Mouse (Mus musculus) embryonic facial prominence, embryonic 13.5 days (tissue): ENCODE data around the gene Hist1h2ae. TPM values are rescaled to one million over a fixed set of nuclear protein-coding genes. Genes with fewer than 3 reads are reported as not detected.
"Not testable (repeated sequence)": the region's sequence is repeated elsewhere in the genome, so short reads cannot be mapped to it uniquely, and the experiment has no call there.

Experiments used
- ATAC-seq: fragments of 200-750 bp; cut with Nextera tagmentation; 2 replicates; pipeline ENCODE4 v1.8.0; 2017; ENCODE audit warnings: low read depth; ENCODE audit not compliant: insufficient number of reproducible peaks, insufficient read depth, low FRiP score, low TSS enrichment
- H3K27ac ChIP-seq: fragments of 300-500 bp; sonication (generic); 2 replicates; pipeline ENCODE4 v1.5.1; 2015; ENCODE audit warnings: moderate library complexity, mild to moderate bottlenecking, inconsistent platforms
- H3K27me3 ChIP-seq: fragments of 300-500 bp; sonication (generic); 2 replicates; pipeline ENCODE4 v1.6.1; 2015; ENCODE audit warnings: mild to moderate bottlenecking, inconsistent platforms
- H3K36me3 ChIP-seq: fragments of 300-500 bp; sonication (generic); 2 replicates; pipeline ENCODE4 v1.6.1; 2015; ENCODE audit warnings: mild to moderate bottlenecking, inconsistent platforms
- H3K4me1 ChIP-seq: fragments of 300-500 bp; sonication (generic); 2 replicates; pipeline ENCODE4 v1.6.1; 2015; ENCODE audit warnings: inconsistent platforms
- H3K4me2 ChIP-seq: fragments of 300-500 bp; sonication (generic); 2 replicates; pipeline ENCODE4 v1.6.1; 2015; ENCODE audit warnings: moderate library complexity, mild to moderate bottlenecking, inconsistent platforms
- H3K4me3 ChIP-seq: fragments of 300-500 bp; sonication (generic); 2 replicates; pipeline ENCODE4 v1.5.1; 2015; ENCODE audit warnings: mild to moderate bottlenecking, inconsistent platforms
- H3K9ac ChIP-seq: fragments of 300-500 bp; sonication (generic); 2 replicates; pipeline ENCODE4 v1.6.1; 2015; ENCODE audit warnings: mild to moderate bottlenecking, inconsistent platforms
- H3K9me3 ChIP-seq: fragments of 300-500 bp; sonication (generic); 2 replicates; pipeline ENCODE4 v1.6.1; 2016; ENCODE audit warnings: inconsistent platforms
- WGBS: fragments of 180-500 bp; shearing (Covaris S2); methylation state at CpG from one replicate; pipeline ENCODE4 v1.1.7; 2015; ENCODE audit warnings: mixed read lengths; 5-methylcytosine and 5-hydroxymethylcytosine counted together
- polyA plus RNA-seq: library from polyadenylated mRNA; unstranded; fragments of >200 nt; fragmentation: Nextera tagmentation; extraction: Ambion mirVana; gene quantifications from 2 replicates; pipeline ENCODE4 v1.2.1, GENCODE M21; 2015

Hist1h2ae gene
- polyA plus RNA-seq, 1 experiment from 2014 or later, result 108 TPM

DNA sequence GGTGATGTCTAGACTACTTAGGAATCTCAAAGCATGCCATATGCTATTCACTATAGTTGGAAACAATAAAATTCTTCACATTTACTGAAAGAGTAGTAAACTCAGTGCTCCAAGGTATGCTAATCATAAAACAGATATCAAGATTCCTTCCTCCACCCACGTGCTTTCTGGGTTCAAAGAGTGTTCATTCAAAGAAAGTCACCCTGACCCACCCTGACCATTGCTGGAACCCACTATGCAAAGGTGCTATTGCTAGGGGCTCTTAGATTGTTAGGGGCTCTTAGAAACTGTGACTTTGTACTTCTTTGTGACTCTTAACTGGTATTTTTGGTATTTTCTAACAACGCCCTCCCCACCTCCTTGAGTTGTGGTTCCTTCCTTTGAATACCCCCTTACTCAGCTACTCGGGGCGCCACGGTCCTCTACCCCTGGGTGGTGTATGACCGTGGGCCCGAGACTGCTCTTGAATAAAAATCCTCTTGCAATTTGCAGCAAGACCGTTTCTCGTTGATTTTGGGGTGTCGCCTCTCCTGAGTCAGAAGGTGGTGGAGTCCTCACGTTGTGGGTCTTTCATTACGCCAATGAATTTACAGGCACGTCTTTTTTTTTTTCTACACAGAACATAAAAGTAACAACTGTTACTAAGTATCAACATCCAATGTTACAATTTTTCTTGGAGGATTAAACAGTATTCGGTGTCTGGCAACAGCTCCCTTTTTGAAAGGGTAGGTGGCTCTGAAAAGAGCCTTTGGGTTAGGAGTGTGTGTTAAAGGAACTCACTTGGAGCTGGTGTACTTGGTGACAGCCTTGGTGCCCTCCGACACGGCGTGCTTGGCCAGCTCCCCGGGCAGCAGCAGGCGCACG is 2.2 kb upstream of the Hist1h2ae start:
- H3K27me3 ChIP-seq, H3K9me3 ChIP-seq, ATAC-seq, H3K36me3 ChIP-seq: not testable (repeated sequence)
- Histone ChIP-seq H3K4me1 (peaks cover 19% of the 10 kb centered on the region), H3K4me3 (peak overlapping the region; percentile 54), H3K9ac (peak overlapping the region; percentile 85), H3K4me2 (peak overlapping the region; percentile 75), H3K27ac (peak overlapping the region; percentile 96)
- 11% methylated on average over 20 of the region's 20 CpGs for WGBS

DNA sequence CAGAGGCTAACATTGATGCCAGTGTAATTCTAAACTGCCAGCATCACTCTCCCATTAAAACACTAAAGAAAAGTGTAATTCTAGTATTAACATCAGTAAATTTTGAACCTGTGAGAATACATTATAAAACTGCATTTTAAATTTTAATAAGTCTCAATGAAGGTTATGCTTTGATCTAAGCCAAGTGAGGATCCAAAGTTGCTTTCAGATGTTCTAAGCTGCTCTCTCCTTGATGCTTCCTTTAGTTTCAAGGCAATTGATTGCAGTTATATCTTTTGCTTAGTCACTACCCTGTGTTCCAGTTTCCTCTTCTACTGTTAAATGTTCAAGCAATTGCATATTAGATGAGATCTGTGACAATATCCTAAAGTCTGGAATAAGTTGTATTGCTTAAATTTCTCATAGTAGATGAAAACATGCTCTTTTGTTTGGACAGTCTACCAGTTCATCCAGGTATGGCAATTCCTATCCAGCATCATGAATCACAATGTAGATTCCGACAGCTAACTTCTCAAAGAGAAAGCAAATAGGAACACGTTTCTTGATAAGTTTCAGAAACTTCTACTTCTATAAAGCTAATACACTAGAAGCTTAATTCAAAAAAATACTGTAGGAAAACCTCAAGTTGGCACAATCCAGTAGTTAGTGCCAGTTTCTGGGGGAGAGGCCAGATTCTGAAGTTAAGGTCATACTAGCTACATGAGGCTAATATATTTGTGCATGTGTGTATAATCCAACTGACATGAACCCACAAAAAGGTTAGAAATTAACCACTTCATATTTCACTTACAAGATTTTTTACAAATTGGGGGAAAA is 1.4 kb upstream of the Hist1h2ae start:
- no peak for ATAC-seq
- 37% methylated on average over 2 of the region's 2 CpGs for WGBS
- H3K4me2 ChIP-seq, result peak overlapping the region; percentile 75

DNA sequence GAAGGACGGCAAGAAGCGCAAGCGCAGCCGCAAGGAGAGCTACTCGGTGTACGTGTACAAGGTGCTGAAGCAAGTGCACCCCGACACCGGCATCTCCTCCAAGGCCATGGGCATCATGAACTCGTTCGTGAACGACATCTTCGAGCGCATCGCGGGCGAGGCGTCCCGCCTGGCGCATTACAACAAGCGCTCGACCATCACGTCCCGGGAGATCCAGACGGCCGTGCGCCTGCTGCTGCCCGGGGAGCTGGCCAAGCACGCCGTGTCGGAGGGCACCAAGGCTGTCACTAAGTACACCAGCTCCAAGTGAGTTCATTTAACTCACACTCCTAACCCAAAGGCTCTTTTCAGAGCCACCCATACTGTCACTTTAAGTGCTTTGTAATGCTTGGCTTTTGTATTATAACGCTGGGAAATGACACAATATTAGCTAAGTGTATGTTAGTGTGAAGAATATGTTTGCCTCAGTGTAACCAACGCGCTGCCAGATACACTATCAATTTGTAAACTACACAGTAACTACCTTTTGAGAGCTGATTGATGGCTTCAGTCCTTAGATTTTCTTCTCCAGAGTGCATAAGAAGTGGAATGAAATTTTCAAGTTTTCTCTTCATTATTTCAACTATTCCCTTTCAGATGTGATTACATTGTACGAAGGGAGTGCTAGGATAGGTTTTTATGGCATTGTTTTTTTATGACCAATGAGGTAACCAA is 641 bp upstream of the Hist1h2ae start:
- WGBS, result under 1% methylated on average over 15 of the region's 34 CpGs
- peaks cover 14% of the 10 kb centered on the region for H3K4me1 ChIP-seq
- peak overlapping the region; percentile 75 for H3K4me2 ChIP-seq
- H3K4me3 ChIP-seq, result peak overlapping the region; percentile 54
- H3K9me3 ChIP-seq, H3K27me3 ChIP-seq, ATAC-seq, H3K36me3 ChIP-seq: not testable (repeated sequence)
- H3K9ac ChIP-seq, result peak overlapping the region; percentile 85
- peak overlapping the region; percentile 96 for H3K27ac ChIP-seq

More for the DNA sequence above, 1.4 kb upstream of the Hist1h2ae start:
- Histone ChIP-seq H3K4me1 (peaks cover 19% of the 10 kb centered on the region), H3K27me3 (no peaks in the 10 kb centered on the region), H3K4me3 (peak overlapping the region; percentile 54), H3K9ac (peak overlapping the region; percentile 85), H3K36me3 (no peaks in the 10 kb centered on the region), H3K27ac (peak overlapping the region; percentile 96), H3K9me3 (no peaks in the 10 kb centered on the region)

DNA sequence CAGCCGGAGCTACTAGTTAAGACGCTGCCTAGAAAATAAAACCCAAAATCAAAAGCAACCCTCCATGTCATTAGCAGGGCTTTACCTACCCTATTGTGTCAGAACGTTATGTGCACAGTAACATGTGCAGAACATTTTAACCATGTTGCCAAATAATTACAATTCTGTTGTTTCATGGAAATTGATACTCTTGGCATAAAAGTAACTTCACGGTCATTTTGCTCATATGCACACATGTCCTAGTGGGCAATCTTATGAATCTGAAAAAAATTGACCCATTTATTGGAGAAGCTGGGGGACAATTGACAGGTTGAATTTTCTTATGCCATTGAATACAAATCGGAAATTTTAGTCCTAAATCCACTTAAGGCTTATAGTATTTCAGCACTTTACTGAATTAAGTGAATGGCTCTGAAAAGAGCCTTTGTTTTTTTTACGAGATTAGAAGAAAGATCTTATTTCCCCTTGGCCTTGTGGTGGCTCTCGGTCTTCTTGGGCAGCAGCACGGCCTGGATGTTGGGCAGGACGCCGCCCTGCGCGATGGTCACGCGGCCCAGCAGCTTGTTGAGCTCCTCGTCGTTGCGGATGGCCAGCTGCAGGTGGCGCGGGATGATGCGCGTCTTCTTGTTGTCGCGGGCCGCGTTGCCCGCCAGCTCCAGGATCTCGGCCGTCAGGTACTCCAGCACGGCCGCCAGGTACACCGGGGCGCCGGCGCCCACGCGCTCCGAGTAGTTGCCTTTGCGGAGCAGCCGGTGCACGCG is 579 bp downstream of the Hist1h2ae start:
- Histone ChIP-seq H3K4me3 (peak overlapping the region; percentile 54), H3K4me2 (peak overlapping the region; percentile 75), H3K27ac (peak overlapping the region; percentile 96), H3K9ac (peak overlapping the region; percentile 67)
- not testable (repeated sequence) for H3K27me3 ChIP-seq, H3K4me1 ChIP-seq, H3K36me3 ChIP-seq, H3K9me3 ChIP-seq, ATAC-seq
- WGBS, result under 1% methylated on average over 25 of the region's 41 CpGs

DNA sequence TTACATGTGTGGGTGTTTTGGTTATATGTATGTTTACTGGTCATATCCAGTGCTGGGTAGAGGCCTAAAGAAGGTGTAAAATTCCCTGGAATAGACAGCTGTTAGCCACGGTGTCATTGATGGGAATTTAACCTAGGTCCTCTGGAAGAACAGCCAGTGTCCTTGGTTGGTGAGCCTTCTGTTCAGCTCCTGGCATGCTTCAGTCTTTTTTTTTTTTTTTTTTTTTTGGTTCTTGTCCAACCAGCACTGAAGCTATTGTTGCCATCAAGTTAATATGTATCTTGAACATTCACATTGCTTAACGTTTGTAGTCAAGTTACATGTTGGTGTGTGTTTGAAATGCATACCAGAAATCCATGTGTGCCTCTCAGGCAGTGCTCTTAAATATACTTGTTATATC is 6.5 kb downstream of the Hist1h2ae start:
- ATAC-seq, result no peak
- Histone ChIP-seq H3K36me3 (no peaks in the 10 kb centered on the region), H3K27me3 (no peaks in the 10 kb centered on the region), H3K4me2 (no peak overlapping the region), H3K9ac (no peak overlapping the region), H3K27ac (peak overlapping the region; percentile 98), H3K9me3 (no peaks in the 10 kb centered on the region), H3K4me3 (no peak overlapping the region), H3K4me1 (0 out of 2 replicates have a peak, but pooled peaks cover 5% of the 10 kb centered on the region)
- 86% methylated on average over 2 of the region's 2 CpGs for WGBS

DNA sequence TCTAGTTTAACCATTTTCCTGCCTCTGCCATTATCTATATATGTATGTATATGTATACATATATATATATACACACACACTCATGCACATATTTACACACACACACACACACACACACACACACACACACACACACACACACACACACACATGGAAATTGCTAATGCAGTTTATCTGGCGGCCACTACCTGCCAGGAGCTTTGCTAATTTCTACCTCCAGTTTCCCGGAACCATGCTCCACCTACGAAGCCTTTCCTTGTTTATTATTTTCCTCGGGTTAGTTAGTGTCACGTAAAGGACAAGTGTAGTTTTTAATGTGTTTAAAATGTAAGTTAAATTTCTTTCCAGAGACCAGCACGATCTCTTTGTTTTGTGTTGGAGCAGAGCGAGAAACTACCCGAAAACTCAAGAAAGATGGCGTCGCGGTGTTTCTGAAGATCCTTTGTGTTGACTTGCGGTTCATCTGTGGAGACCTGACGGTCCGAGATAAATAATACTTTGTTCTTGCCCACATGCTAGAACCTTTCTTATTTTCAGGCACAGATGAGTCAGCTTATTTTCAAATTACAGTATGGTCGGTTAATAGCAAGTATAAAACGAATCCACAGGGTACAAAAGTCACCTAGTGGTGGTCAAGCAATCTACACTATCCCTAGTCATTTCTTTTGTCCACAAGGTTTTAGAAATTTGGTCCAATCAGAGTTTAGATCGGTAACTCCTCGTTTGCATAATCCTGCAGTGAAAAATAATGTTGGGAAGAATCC is 8.1 kb downstream of the Hist1h2ae start:
- no peaks in the 10 kb centered on the region for H3K9me3 ChIP-seq
- peak overlapping the region; percentile 68 for H3K4me2 ChIP-seq
- ATAC-seq, result no peak
- peak overlapping the region; percentile 62 for H3K9ac ChIP-seq
- no peaks in the 10 kb centered on the region for H3K36me3 ChIP-seq
- H3K27me3 ChIP-seq, result no peaks in the 10 kb centered on the region
- peak overlapping the region; percentile 48 for H3K4me3 ChIP-seq
- 4% methylated on average over 18 of the region's 18 CpGs for WGBS
- 0 out of 2 replicates have a peak, but pooled peaks cover 5% of the 10 kb centered on the region for H3K4me1 ChIP-seq
- H3K27ac ChIP-seq, result peak overlapping the region; percentile 98

DNA sequence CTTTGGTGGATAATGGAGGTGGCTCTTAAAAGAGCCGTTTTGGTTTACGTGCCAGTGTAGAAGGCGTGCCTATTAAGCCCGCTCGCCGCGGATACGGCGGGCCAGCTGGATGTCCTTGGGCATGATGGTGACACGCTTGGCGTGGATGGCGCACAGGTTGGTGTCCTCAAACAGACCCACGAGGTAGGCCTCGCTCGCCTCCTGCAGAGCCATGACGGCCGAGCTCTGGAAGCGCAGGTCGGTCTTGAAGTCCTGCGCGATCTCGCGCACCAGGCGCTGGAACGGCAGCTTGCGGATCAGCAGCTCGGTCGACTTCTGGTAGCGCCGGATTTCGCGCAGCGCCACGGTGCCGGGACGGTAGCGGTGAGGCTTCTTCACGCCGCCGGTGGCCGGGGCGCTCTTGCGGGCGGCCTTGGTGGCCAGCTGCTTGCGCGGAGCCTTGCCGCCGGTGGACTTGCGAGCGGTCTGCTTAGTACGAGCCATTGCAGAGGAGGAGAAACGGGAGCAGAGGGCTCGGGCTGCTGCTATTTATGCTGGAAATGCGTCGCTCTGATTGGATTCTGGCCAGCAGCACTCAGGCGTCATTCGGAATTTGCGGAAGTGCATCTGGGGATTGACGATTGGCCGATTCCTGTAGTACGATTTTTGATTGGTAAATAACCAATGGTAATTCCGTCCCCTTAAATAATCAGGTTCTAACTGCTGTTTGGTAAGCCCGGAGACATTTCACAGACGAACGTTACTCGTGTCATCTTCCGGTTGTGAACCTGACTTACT is 8.9 kb downstream of the Hist1h2ae start, which contains the start of gene Hist1h3e:
Gene Hist1h3e (minus strand): TSS at position 487 of the 777 bp plus-strand sequence.
- Histone ChIP-seq H3K27ac (peak within 1 kb of the TSS; percentile 98), H3K4me2 (peak within 1 kb of the TSS; percentile 68), H3K4me3 (peak within 1 kb of the TSS; percentile 48), H3K9ac (peak within 1 kb of the TSS; percentile 68)
- H3K36me3 ChIP-seq, H3K27me3 ChIP-seq, H3K9me3 ChIP-seq, H3K4me1 ChIP-seq: not testable (repeated sequence)
- peak; percentile 87 for ATAC-seq
- under 1% methylated on average over 48 of the region's 67 CpGs for WGBS

DNA sequence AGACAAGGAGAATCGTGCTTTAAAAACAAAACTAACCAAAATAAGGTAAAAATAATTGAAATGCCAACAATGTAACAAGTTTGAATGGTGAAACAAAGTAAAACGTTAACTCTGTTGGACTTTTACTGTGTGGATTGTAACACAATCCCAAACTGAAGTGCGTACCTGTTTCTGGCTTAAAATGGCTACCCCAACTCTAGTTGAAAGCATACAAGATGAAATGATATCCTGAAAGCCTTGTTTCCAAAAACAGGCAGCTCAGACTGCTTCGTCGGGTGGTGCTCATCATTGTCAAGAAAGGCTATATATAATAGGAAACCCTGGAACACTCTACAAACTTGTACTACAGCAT is 9.5 kb downstream of the Hist1h2ae start:
- peak overlapping the region; percentile 68 for H3K9ac ChIP-seq
- not testable (repeated sequence) for H3K36me3 ChIP-seq, H3K27me3 ChIP-seq, H3K9me3 ChIP-seq, ATAC-seq, H3K4me1 ChIP-seq
- 0% methylated on average over 2 of the region's 5 CpGs for WGBS
- peak overlapping the region; percentile 68 for H3K4me2 ChIP-seq
- H3K27ac ChIP-seq, result peak overlapping the region; percentile 98
- H3K4me3 ChIP-seq, result peak overlapping the region; percentile 48

DNA sequence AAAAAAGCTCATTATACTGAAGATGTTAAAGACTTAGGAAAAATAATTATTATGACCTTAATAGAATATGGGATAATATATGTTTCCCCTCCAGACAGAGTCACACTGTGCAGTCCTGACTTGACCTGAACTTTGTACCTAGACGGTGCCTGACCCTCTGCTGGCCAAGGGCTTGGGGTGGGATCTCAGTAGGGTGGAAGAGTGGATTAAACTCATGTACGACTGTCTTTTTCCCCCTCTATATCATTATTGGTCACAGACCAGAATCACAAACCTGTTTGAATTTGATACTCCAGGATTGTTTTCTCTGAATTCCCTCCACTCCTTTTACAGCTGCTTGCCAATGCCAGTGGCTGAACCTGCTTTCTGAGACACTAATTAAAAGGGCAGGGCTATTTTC is 10.3 kb downstream of the Hist1h2ae start:
- Histone ChIP-seq H3K4me2 (peak overlapping the region; percentile 37), H3K27ac (peak overlapping the region; percentile 60)
- H3K9ac ChIP-seq, H3K4me1 ChIP-seq, H3K27me3 ChIP-seq, H3K4me3 ChIP-seq, H3K9me3 ChIP-seq, ATAC-seq, H3K36me3 ChIP-seq: not testable (repeated sequence)
- WGBS, result 12% methylated on average over 2 of the region's 2 CpGs

DNA sequence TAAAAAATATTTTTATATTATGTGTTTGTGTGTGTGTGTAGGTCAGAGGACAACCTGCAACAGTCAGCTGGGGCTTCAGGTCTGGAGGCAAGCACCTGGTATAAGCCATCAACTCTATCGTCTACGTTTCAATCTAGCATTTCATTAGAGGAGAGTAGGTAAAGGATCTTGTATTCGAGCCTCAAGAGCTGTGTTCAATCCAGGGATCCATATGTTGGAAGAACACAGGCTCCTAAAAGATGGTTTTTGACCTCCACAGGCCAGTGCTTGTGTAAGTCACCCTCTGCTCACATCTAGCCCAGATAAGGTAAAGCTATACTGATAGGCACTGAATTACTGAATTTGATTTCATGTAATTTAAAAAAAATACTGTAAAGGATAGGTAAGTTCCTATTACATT is 14.1 kb downstream of the Hist1h2ae start:
- Histone ChIP-seq H3K4me1 (peaks cover 14% of the 10 kb centered on the region), H3K27ac (peak overlapping the region; percentile 99), H3K4me2 (peak overlapping the region; percentile 91), H3K4me3 (no peak overlapping the region), H3K9me3 (no peaks in the 10 kb centered on the region), H3K27me3 (no peaks in the 10 kb centered on the region), H3K36me3 (no peaks in the 10 kb centered on the region), H3K9ac (peak overlapping the region; percentile 36; the same call in 1 of the 2 replicates)
- ATAC-seq, result no peak
- WGBS, result 72% methylated on average over 3 of the region's 3 CpGs
